Mouse (Mus musculus) midbrain, embryonic 14.5 days (tissue): Measurements from ENCODE around the gene Oog2. TPM values are rescaled to one million over a fixed set of nuclear protein-coding genes. Genes with fewer than 3 reads are reported as not detected.
"Not testable (repeated sequence)": the region's sequence is repeated elsewhere in the genome, so short reads cannot be mapped to it uniquely, and the experiment has no call there.

Experiments
- ATAC-seq: fragments of 200-750 bp; cut with Nextera tagmentation; 2 replicates; pipeline ENCODE4 v1.8.0; 2017; ENCODE audit warnings: moderate number of reproducible peaks, moderate library complexity; ENCODE audit not compliant: low FRiP score, low TSS enrichment
- DNase-seq: peaks from one replicate; pipeline ENCODE4 v3.0.0-alpha.2; 2015
- H3K27ac ChIP-seq: fragments of 300-500 bp; sonication (generic); replicated peaks from 2 replicates; pipeline ENCODE4 v1.5.1; 2014; ENCODE audit warnings: mild to moderate bottlenecking, low read depth, low read length, moderate library complexity
- H3K27me3 ChIP-seq: fragments of 300-500 bp; sonication (generic); 2 replicates; pipeline ENCODE4 v1.6.1; 2014; ENCODE audit warnings: low read length, control low read depth, mixed read lengths; ENCODE audit not compliant: control insufficient read depth, insufficient read depth
- H3K36me3 ChIP-seq: fragments of 300-500 bp; sonication (generic); 2 replicates; pipeline ENCODE4 v1.6.1; 2014; ENCODE audit warnings: low read length, control low read depth; ENCODE audit not compliant: control insufficient read depth, insufficient read depth
- H3K4me1 ChIP-seq: fragments of 300-500 bp; sonication (generic); 2 replicates; pipeline ENCODE4 v1.6.1; 2014; ENCODE audit warnings: mild to moderate bottlenecking, antibody characterized with exemption, low read length, control low read depth; ENCODE audit not compliant: control insufficient read depth, insufficient read depth
- H3K4me2 ChIP-seq: fragments of 300-500 bp; sonication (generic); 2 replicates; pipeline ENCODE4 v1.6.1; 2014; ENCODE audit warnings: mild to moderate bottlenecking, low read length, moderate library complexity
- H3K4me3 ChIP-seq: fragments of 300-500 bp; sonication (generic); replicated peaks from 2 replicates; pipeline ENCODE4 v1.5.1; 2014; ENCODE audit warnings: low read depth, low read length
- H3K9ac ChIP-seq: fragments of 300-500 bp; sonication (generic); replicated peaks from 2 replicates; pipeline ENCODE4 v1.6.1; 2014; ENCODE audit warnings: mild to moderate bottlenecking, low read length, moderate library complexity
- H3K9me3 ChIP-seq: fragments of 300-500 bp; sonication (generic); 2 replicates; pipeline ENCODE4 v1.6.1; 2016; ENCODE audit warnings: low read length, control low read depth, mixed read lengths; ENCODE audit not compliant: control insufficient read depth
- WGBS: fragments of 180-500 bp; shearing (Covaris S2); extraction: QIAGEN DNeasy Blood & Tissue Kit; methylation state at CpG from one replicate; pipeline ENCODE4 v1.1.7; 2014; 5-methylcytosine and 5-hydroxymethylcytosine counted together
- polyA plus RNA-seq: library from polyadenylated mRNA; unstranded; fragments of >200 nt; fragmentation: Nextera tagmentation; extraction: Ambion mirVana; gene quantifications from 2 replicates; pipeline ENCODE4 v1.2.1, GENCODE M21; 2014

The Oog2 gene
- polyA plus RNA-seq = not detected in 2 replicates

GRCm38 (mm10) chr4:144190419-144190818 is at the start of gene Oog2:
Gene Oog2, plus strand, starts transcription at chr4:144190719.
- Histone ChIP-seq H3K27ac (no peak within 1 kb of the TSS), H3K9me3 (peaks cover 10% of the 10 kb centered on the region), H3K4me3 (no peak within 1 kb of the TSS), H3K4me2 (no peak within 1 kb of the TSS), H3K27me3 (no peaks in the 10 kb centered on the region), H3K4me1 (no peaks in the 10 kb centered on the region), H3K9ac (no peak within 1 kb of the TSS), H3K36me3 (no peaks in the 10 kb centered on the region)
- no peak for ATAC-seq
- no peak for DNase-seq
- 56% methylated on average over 1 of the region's 1 CpGs for WGBS

DNA sequence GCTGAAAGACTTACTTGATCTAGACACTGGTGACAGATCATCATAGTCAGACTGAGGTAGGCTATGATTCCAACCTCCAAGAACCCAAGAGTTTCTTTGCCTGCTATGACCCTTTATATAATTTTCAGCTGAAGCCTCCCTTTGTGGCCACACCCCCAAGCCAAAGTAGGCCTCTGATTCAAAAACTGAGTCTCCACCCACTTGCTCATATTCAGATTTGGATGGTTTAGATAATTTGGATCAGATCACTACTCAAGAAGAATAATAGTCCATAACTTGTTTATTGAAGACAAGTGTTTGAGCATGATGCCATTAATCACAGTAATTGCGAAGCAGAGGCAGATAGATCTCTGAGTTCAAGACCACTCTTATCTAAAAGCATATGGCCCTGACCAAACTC is 28.0 kb upstream of the Oog2 start, which contains the start of gene Oog3:
Gene Oog3, minus strand, starts transcription at position 101 of the 400 bp plus-strand sequence.
- Histone ChIP-seq H3K4me3 (no peak within 1 kb of the TSS), H3K4me1 (no peaks in the 10 kb centered on the region), H3K9me3 (peaks cover 47% of the 10 kb centered on the region), H3K27ac (no peak within 1 kb of the TSS), H3K36me3 (no peaks in the 10 kb centered on the region), H3K27me3 (no peaks in the 10 kb centered on the region), H3K9ac (no peak within 1 kb of the TSS), H3K4me2 (no peak within 1 kb of the TSS)
- DNase-seq (no peak), ATAC-seq (no peak)
- WGBS = 88% methylated on average over 1 of the region's 1 CpGs

GRCm38 (mm10) chr4:144213218-144213617 is 22.7 kb downstream of the Oog2 start, which contains the start of gene C87977:
Gene C87977, minus strand, starts transcription at chr4:144213318.
- H3K4me2 ChIP-seq, H3K9ac ChIP-seq, H3K36me3 ChIP-seq, H3K27me3 ChIP-seq, H3K27ac ChIP-seq, DNase-seq, H3K4me1 ChIP-seq, ATAC-seq, H3K4me3 ChIP-seq: not testable (repeated sequence)
- 86% methylated on average over 1 of the region's 1 CpGs for WGBS
- H3K9me3 ChIP-seq = peaks cover 16% of the 10 kb centered on the region

Other genes with a start within 250 kb of the Oog2 start
- gene Pramef25, start 239.7 kb upstream of the Oog2 start, polyA plus RNA-seq = not detected in 2 replicates
- gene Gm13101, start 223.8 kb upstream of the Oog2 start, polyA plus RNA-seq = not detected in 2 replicates
- gene Pramef17, start 196.3 kb upstream of the Oog2 start, polyA plus RNA-seq = not detected in 2 replicates
- gene Pramel4, start 131.6 kb upstream of the Oog2 start, polyA plus RNA-seq = not detected in 2 replicates
- gene Gm13102, start 84.2 kb upstream of the Oog2 start, polyA plus RNA-seq = not detected in 2 replicates
- gene Oog3, start 28.1 kb upstream of the Oog2 start, polyA plus RNA-seq = not detected in 2 replicates
- gene C87977, start 22.6 kb downstream of the Oog2 start, polyA plus RNA-seq = not detected in 2 replicates
- gene Pramel5, start 89.8 kb downstream of the Oog2 start, polyA plus RNA-seq = not detected in 2 replicates
- gene Gm13128, start 139.5 kb downstream of the Oog2 start, polyA plus RNA-seq = not detected in 2 replicates
- gene Gm13119, start 167.2 kb downstream of the Oog2 start, polyA plus RNA-seq = not detected in 2 replicates
- not detected in 2 replicates for gene Pramef20, start 187.2 kb downstream of the Oog2 start, polyA plus RNA-seq
- gene Pramef12, start 217.7 kb downstream of the Oog2 start, polyA plus RNA-seq = not detected in 2 replicates
- gene 1700012P22Rik, start 248.1 kb downstream of the Oog2 start, polyA plus RNA-seq = not detected in 2 replicates